Mouse (Mus musculus): ENCODE measurements at regions not wholly inside any gene's neighbourhood (a gene's known extent, or its start where the extent isn't known, plus 50 kb on each side); places are given as distances from the start of the nearest gene placed in this dataset.

- no peaks in the 10 kb centered on the region for H3K9me3 ChIP-seq (replicated peaks; ENCODE audit: control insufficient read depth, low read length)
- no peak overlapping the region for H3K4me2 ChIP-seq (ENCODE audit: low read depth, low read length)
- H3K36me3 ChIP-seq (replicated peaks; ENCODE audit: control insufficient read depth, insufficient read depth, low read depth, low read length), result no peaks in the 10 kb centered on the region
- H3K4me3 ChIP-seq (ENCODE audit: low read depth, low read length), result no peak overlapping the region
- H3K27me3 ChIP-seq (ENCODE audit: control insufficient read depth, insufficient read depth, low read length), result no peaks in the 10 kb centered on the region
- no peak overlapping the region for H3K27ac ChIP-seq (replicated peaks; ENCODE audit: low read depth, low read length)
- H3K9ac ChIP-seq (replicated peaks; ENCODE audit: low read length), result no peak overlapping the region
- no peaks in the 10 kb centered on the region; the same call in 1 of the 2 replicates for H3K4me1 ChIP-seq (ENCODE audit: control insufficient read depth, insufficient read depth, low read length)
- 88% methylated on average over 1 of the region's 1 CpGs for WGBS
- no peak for DNase-seq (ENCODE audit: low spot score)
- ATAC-seq (replicated peaks; ENCODE audit: insufficient number of reproducible peaks, low FRiP score, low TSS enrichment, low read depth), result no peak
These were observed 109.2 kb upstream of the Atp2b1 start for GRCm38 (mm10) chr10:98805013-98805412.

GRCm38 (mm10) chr10:98806798-98807535, 107.2 kb upstream of the Atp2b1 start:
- ATAC-seq (replicated peaks; ENCODE audit: insufficient number of reproducible peaks, low FRiP score, low TSS enrichment, low read depth) (peak; percentile 75), DNase-seq (ENCODE audit: low spot score) (peak; percentile 72)
- no peak overlapping the region for H3K9ac ChIP-seq (replicated peaks; ENCODE audit: low read length)
- no peak overlapping the region for H3K4me3 ChIP-seq (ENCODE audit: low read depth, low read length)
- WGBS, result 46% methylated on average over 19 of the region's 19 CpGs
- H3K4me1 ChIP-seq (ENCODE audit: control insufficient read depth, insufficient read depth, low read length), result no peaks in the 10 kb centered on the region; the same call in 1 of the 2 replicates
- H3K4me2 ChIP-seq (ENCODE audit: low read depth, low read length), result peak overlapping the region; percentile 13; the same call in 1 of the 2 replicates
- H3K27ac ChIP-seq (replicated peaks; ENCODE audit: low read depth, low read length), result no peak overlapping the region
- no peaks in the 10 kb centered on the region for H3K9me3 ChIP-seq (replicated peaks; ENCODE audit: control insufficient read depth, low read length)
- H3K36me3 ChIP-seq (replicated peaks; ENCODE audit: control insufficient read depth, insufficient read depth, low read depth, low read length), result no peaks in the 10 kb centered on the region
- no peaks in the 10 kb centered on the region for H3K27me3 ChIP-seq (ENCODE audit: control insufficient read depth, insufficient read depth, low read length)

- ATAC-seq (replicated peaks; ENCODE audit: insufficient number of reproducible peaks, low FRiP score, low TSS enrichment, low read depth) (no peak), DNase-seq (ENCODE audit: low spot score) (no peak)
- no peaks in the 10 kb centered on the region; the same call in 1 of the 2 replicates for H3K4me1 ChIP-seq (ENCODE audit: control insufficient read depth, insufficient read depth, low read length)
- H3K4me3 ChIP-seq (ENCODE audit: low read depth, low read length), result no peak overlapping the region
- no peaks in the 10 kb centered on the region for H3K36me3 ChIP-seq (replicated peaks; ENCODE audit: control insufficient read depth, insufficient read depth, low read depth, low read length)
- H3K27ac ChIP-seq (replicated peaks; ENCODE audit: low read depth, low read length), result no peak overlapping the region
- H3K4me2 ChIP-seq (ENCODE audit: low read depth, low read length), result no peak overlapping the region
- WGBS, result 79% methylated on average over 4 of the region's 4 CpGs
- no peak overlapping the region for H3K9ac ChIP-seq (replicated peaks; ENCODE audit: low read length)
- no peaks in the 10 kb centered on the region for H3K9me3 ChIP-seq (replicated peaks; ENCODE audit: control insufficient read depth, low read length)
- H3K27me3 ChIP-seq (ENCODE audit: control insufficient read depth, insufficient read depth, low read length), result no peaks in the 10 kb centered on the region
These were observed 105.6 kb upstream of the Atp2b1 start for GRCm38 (mm10) chr10:98808644-98809043.

- H3K4me3 ChIP-seq (ENCODE audit: low read depth, low read length), result no peak overlapping the region
- H3K4me1 ChIP-seq (ENCODE audit: control insufficient read depth, insufficient read depth, low read length), result no peaks in the 10 kb centered on the region
- no peak for DNase-seq (ENCODE audit: low spot score)
- no peaks in the 10 kb centered on the region for H3K36me3 ChIP-seq (replicated peaks; ENCODE audit: control insufficient read depth, insufficient read depth, low read depth, low read length)
- 89% methylated on average over 5 of the region's 5 CpGs for WGBS
- no peak for ATAC-seq (replicated peaks; ENCODE audit: insufficient number of reproducible peaks, low FRiP score, low TSS enrichment, low read depth)
- H3K9me3 ChIP-seq (replicated peaks; ENCODE audit: control insufficient read depth, low read length), result no peaks in the 10 kb centered on the region
- no peak overlapping the region for H3K27ac ChIP-seq (replicated peaks; ENCODE audit: low read depth, low read length)
- no peak overlapping the region for H3K4me2 ChIP-seq (ENCODE audit: low read depth, low read length)
- no peaks in the 10 kb centered on the region for H3K27me3 ChIP-seq (ENCODE audit: control insufficient read depth, insufficient read depth, low read length)
- H3K9ac ChIP-seq (replicated peaks; ENCODE audit: low read length), result no peak overlapping the region
These were observed 85.2 kb upstream of the Atp2b1 start for GRCm38 (mm10) chr10:98829051-98829450.

GRCm38 (mm10) chr10:98831488-98831887, 82.7 kb upstream of the Atp2b1 start:
- H3K9me3 ChIP-seq (replicated peaks; ENCODE audit: control insufficient read depth, low read length), result no peaks in the 10 kb centered on the region
- 80% methylated on average over 7 of the region's 7 CpGs for WGBS
- no peak for DNase-seq (ENCODE audit: low spot score)
- no peak overlapping the region for H3K27ac ChIP-seq (replicated peaks; ENCODE audit: low read depth, low read length)
- H3K36me3 ChIP-seq (replicated peaks; ENCODE audit: control insufficient read depth, insufficient read depth, low read depth, low read length), result no peaks in the 10 kb centered on the region
- H3K27me3 ChIP-seq (ENCODE audit: control insufficient read depth, insufficient read depth, low read length), result no peaks in the 10 kb centered on the region
- H3K4me2 ChIP-seq (ENCODE audit: low read depth, low read length), result no peak overlapping the region
- no peak for ATAC-seq (replicated peaks; ENCODE audit: insufficient number of reproducible peaks, low FRiP score, low TSS enrichment, low read depth)
- no peak overlapping the region for H3K4me3 ChIP-seq (ENCODE audit: low read depth, low read length)
- H3K4me1 ChIP-seq (ENCODE audit: control insufficient read depth, insufficient read depth, low read length), result no peaks in the 10 kb centered on the region
- H3K9ac ChIP-seq (replicated peaks; ENCODE audit: low read length), result no peak overlapping the region

GRCm38 (mm10) chr10:98837289-98838181, 76.7 kb upstream of the Atp2b1 start:
- no peaks in the 10 kb centered on the region for H3K27me3 ChIP-seq (ENCODE audit: control insufficient read depth, insufficient read depth, low read length)
- no peaks in the 10 kb centered on the region for H3K36me3 ChIP-seq (replicated peaks; ENCODE audit: control insufficient read depth, insufficient read depth, low read depth, low read length)
- no peaks in the 10 kb centered on the region for H3K9me3 ChIP-seq (replicated peaks; ENCODE audit: control insufficient read depth, low read length)
- H3K9ac ChIP-seq (replicated peaks; ENCODE audit: low read length), result no peak overlapping the region
- no peaks in the 10 kb centered on the region for H3K4me1 ChIP-seq (ENCODE audit: control insufficient read depth, insufficient read depth, low read length)
- DNase-seq (ENCODE audit: low spot score), result no peak
- no peak for ATAC-seq (replicated peaks; ENCODE audit: insufficient number of reproducible peaks, low FRiP score, low TSS enrichment, low read depth)
- H3K27ac ChIP-seq (replicated peaks; ENCODE audit: low read depth, low read length), result no peak overlapping the region
- no peak overlapping the region for H3K4me2 ChIP-seq (ENCODE audit: low read depth, low read length)
- WGBS, result 78% methylated on average over 16 of the region's 16 CpGs
- H3K4me3 ChIP-seq (ENCODE audit: low read depth, low read length), result no peak overlapping the region

GRCm38 (mm10) chr10:98838926-98839679, 75.1 kb upstream of the Atp2b1 start:
- no peak overlapping the region for H3K4me2 ChIP-seq (ENCODE audit: low read depth, low read length)
- no peaks in the 10 kb centered on the region for H3K27me3 ChIP-seq (ENCODE audit: control insufficient read depth, insufficient read depth, low read length)
- H3K4me3 ChIP-seq (ENCODE audit: low read depth, low read length), result no peak overlapping the region
- no peak overlapping the region for H3K27ac ChIP-seq (replicated peaks; ENCODE audit: low read depth, low read length)
- no peaks in the 10 kb centered on the region for H3K4me1 ChIP-seq (ENCODE audit: control insufficient read depth, insufficient read depth, low read length)
- DNase-seq (ENCODE audit: low spot score) (no peak), ATAC-seq (replicated peaks; ENCODE audit: insufficient number of reproducible peaks, low FRiP score, low TSS enrichment, low read depth) (no peak)
- H3K9me3 ChIP-seq (replicated peaks; ENCODE audit: control insufficient read depth, low read length), result no peaks in the 10 kb centered on the region
- no peak overlapping the region for H3K9ac ChIP-seq (replicated peaks; ENCODE audit: low read length)
- 90% methylated on average over 8 of the region's 8 CpGs for WGBS
- H3K36me3 ChIP-seq (replicated peaks; ENCODE audit: control insufficient read depth, insufficient read depth, low read depth, low read length), result no peaks in the 10 kb centered on the region
